Mouse (Mus musculus) forebrain, embryonic 11.5 days (tissue): Measurements from ENCODE around the gene Olfr201. TPM values are rescaled to one million over a fixed set of nuclear protein-coding genes. Genes with fewer than 3 reads are reported as not detected.
"Not testable (repeated sequence)": the region's sequence is repeated elsewhere in the genome, so short reads cannot be mapped to it uniquely, and the experiment has no call there.

ENCODE experiments used
- ATAC-seq: fragments of 200-750 bp; cut with Nextera tagmentation; replicated peaks from 2 replicates; pipeline ENCODE4 v1.8.0; 2017; ENCODE audit warnings: moderate TSS enrichment; ENCODE audit not compliant: low FRiP score
- DNase-seq: peaks from one replicate; pipeline ENCODE4 v3.0.0-alpha.2; 2017; ENCODE audit warnings: low spot score
- H3K27ac ChIP-seq: fragments of 300-500 bp; sonication (generic); 2 replicates; pipeline ENCODE4 v1.5.1; 2014; ENCODE audit warnings: low read depth, low read length
- H3K27me3 ChIP-seq: fragments of 300-500 bp; sonication (generic); 2 replicates; pipeline ENCODE4 v1.6.1; 2014; ENCODE audit warnings: mild to moderate bottlenecking, low read length, mixed read lengths; ENCODE audit not compliant: control insufficient read depth, insufficient read depth
- H3K36me3 ChIP-seq: fragments of 300-500 bp; sonication (generic); 2 replicates; pipeline ENCODE4 v1.6.1; 2014; ENCODE audit warnings: mild to moderate bottlenecking, low read length, moderate library complexity, mixed read lengths; ENCODE audit not compliant: control insufficient read depth, insufficient read depth
- H3K4me1 ChIP-seq: fragments of 300-500 bp; sonication (generic); replicated peaks from 2 replicates; pipeline ENCODE4 v1.6.1; 2014; ENCODE audit warnings: low read length, mixed read lengths; ENCODE audit not compliant: control insufficient read depth, insufficient read depth
- H3K4me2 ChIP-seq: fragments of 300-500 bp; sonication (generic); 2 replicates; pipeline ENCODE4 v1.6.1; 2014; ENCODE audit warnings: low read depth, mild to moderate bottlenecking, low read length, moderate library complexity, mixed read lengths; ENCODE audit not compliant: severe bottlenecking
- H3K4me3 ChIP-seq: fragments of 300-500 bp; sonication (generic); 2 replicates; pipeline ENCODE4 v1.5.1; 2014; ENCODE audit warnings: low read depth, low read length
- H3K9ac ChIP-seq: fragments of 300-500 bp; sonication (generic); 2 replicates; pipeline ENCODE4 v1.6.1; 2014; ENCODE audit warnings: low read length
- H3K9me3 ChIP-seq: fragments of 300-500 bp; sonication (generic); 2 replicates; pipeline ENCODE4 v1.6.1; 2016; ENCODE audit warnings: low read length, mixed read lengths; ENCODE audit not compliant: control insufficient read depth
- WGBS: fragments of 180-500 bp; shearing (Covaris S2); extraction: QIAGEN DNeasy Blood & Tissue Kit; methylation state at CpG from one replicate; pipeline ENCODE4 v1.1.7; 2014; 5-methylcytosine and 5-hydroxymethylcytosine counted together
- polyA plus RNA-seq: library from polyadenylated mRNA; unstranded; fragments of >200 nt; fragmentation: Nextera tagmentation; extraction: Ambion mirVana; gene quantifications from 2 replicates; pipeline ENCODE4 v1.2.1, GENCODE M21; 2014

Olfr201 gene
- polyA plus RNA-seq, 1 experiment from 2014 or later: not detected

DNA sequence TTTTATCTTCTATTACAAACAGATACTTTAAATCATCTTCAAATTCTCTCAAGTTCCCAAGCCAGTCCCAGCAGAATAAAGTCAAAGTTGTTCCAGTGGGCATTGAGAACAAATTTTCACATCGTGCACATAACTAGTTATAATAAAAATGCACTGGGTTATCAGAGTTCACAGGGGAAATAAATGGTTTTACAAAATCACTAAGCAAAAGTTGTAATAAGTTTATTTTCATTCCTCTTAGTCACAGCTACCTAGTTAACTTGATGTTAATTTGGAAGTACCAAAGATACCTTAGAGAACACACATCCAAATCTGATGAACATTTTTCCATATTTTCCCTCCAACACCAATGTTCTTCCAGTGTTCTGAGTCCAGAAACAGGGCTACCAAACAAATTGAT is 52.8 kb downstream of the Olfr201 start, which contains the start of gene Olfr199:
Gene Olfr199 (minus strand): TSS at position 101 of the 400 bp plus-strand sequence.
- WGBS: 81% methylated on average over 1 of the region's 1 CpGs
- H3K9ac ChIP-seq, H3K27ac ChIP-seq, H3K9me3 ChIP-seq, ATAC-seq, H3K36me3 ChIP-seq, H3K4me1 ChIP-seq, H3K4me3 ChIP-seq, DNase-seq, H3K27me3 ChIP-seq, H3K4me2 ChIP-seq: not testable (repeated sequence)

DNA sequence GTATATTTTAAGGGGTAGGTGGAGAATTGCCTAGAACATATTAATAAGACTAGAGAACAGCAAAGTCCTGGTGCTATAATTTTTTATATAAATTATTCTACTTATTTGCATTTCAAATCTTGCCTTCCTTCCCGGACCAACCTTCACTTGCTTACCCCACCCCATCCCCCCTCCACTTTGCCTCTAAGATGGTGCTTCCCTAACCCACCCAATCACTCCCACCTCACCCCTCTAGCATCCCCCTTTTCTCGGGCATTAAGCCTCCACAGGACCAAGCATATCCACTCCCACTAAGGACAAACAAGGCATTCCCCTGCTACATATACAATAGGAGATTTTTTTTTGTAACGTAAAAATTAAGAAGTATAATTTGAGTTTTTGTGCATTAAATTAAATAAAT is 54.6 kb downstream of the Olfr201 start:
- H3K9ac ChIP-seq, H3K36me3 ChIP-seq, H3K4me2 ChIP-seq, H3K27me3 ChIP-seq, H3K9me3 ChIP-seq, ATAC-seq, H3K4me1 ChIP-seq, DNase-seq, H3K27ac ChIP-seq, H3K4me3 ChIP-seq: not testable (repeated sequence)
- WGBS: 79% methylated on average over 3 of the region's 3 CpGs

Other genes with a start within 250 kb of the Olfr201 start
- gene Olfr186, start 242.3 kb downstream of the Olfr201 start, polyA plus RNA-seq: not detected in 2 replicates
- gene Olfr187, start 232.9 kb downstream of the Olfr201 start, polyA plus RNA-seq: not detected in 2 replicates
- gene Olfr190, start 194.6 kb downstream of the Olfr201 start, polyA plus RNA-seq: not detected in 2 replicates
- not detected in 2 replicates for gene Olfr191, start 182.8 kb downstream of the Olfr201 start, polyA plus RNA-seq
- gene Olfr193, start 160.8 kb downstream of the Olfr201 start, polyA plus RNA-seq: not detected in 2 replicates
- gene Olfr194, start 151.6 kb downstream of the Olfr201 start, polyA plus RNA-seq: not detected in 2 replicates
- gene Olfr195, start 125.6 kb downstream of the Olfr201 start, polyA plus RNA-seq: not detected in 2 replicates
- gene Olfr196, start 102.2 kb downstream of the Olfr201 start, polyA plus RNA-seq: not detected in 2 replicates
- gene Olfr198, start 69.1 kb downstream of the Olfr201 start, polyA plus RNA-seq: not detected in 2 replicates
- not detected in 2 replicates for gene Olfr199, start 52.9 kb downstream of the Olfr201 start, polyA plus RNA-seq
- not detected in 2 replicates for gene Olfr202, start 14.2 kb upstream of the Olfr201 start, polyA plus RNA-seq
- gene Olfr203, start 26.2 kb upstream of the Olfr201 start, polyA plus RNA-seq: not detected in 2 replicates
- gene Olfr204, start 45.6 kb upstream of the Olfr201 start, polyA plus RNA-seq: not detected in 2 replicates
- gene Olfr205, start 58.5 kb upstream of the Olfr201 start, polyA plus RNA-seq: not detected in 2 replicates
- gene Olfr206, start 76.6 kb upstream of the Olfr201 start, polyA plus RNA-seq: not detected in 2 replicates
- gene Olfr209, start 91.4 kb upstream of the Olfr201 start, polyA plus RNA-seq: not detected in 2 replicates
- gene Gabrr3, start 134.7 kb upstream of the Olfr201 start, polyA plus RNA-seq: 0.07 TPM in 1 of 2 replicates, not detected in the other
- gene Riox2, start 199.1 kb upstream of the Olfr201 start, polyA plus RNA-seq: 30.7 and 31.1 TPM in 2 replicates